Mouse (Mus musculus) lung, embryonic 16.5 days (tissue): ENCODE measurements at regions not wholly inside any gene's neighbourhood (a gene's known extent, or its start where the extent isn't known, plus 50 kb on each side); places are given as distances from the start of the nearest gene placed in this dataset.
"Not testable (repeated sequence)": the region's sequence is repeated elsewhere in the genome, so short reads cannot be mapped to it uniquely, and the experiment has no call there.

Experiments
- ATAC-seq: fragments of 200-750 bp; cut with Nextera tagmentation; 2 replicates; pipeline ENCODE4 v1.8.0; 2017; ENCODE audit warnings: low read depth, mild to moderate bottlenecking, moderate library complexity
- H3K27ac ChIP-seq: fragments of 300-500 bp; sonication (generic); 2 replicates; pipeline ENCODE4 v1.5.1; 2014; ENCODE audit warnings: mild to moderate bottlenecking, control low read depth, low read length
- H3K27me3 ChIP-seq: fragments of 300-500 bp; sonication (generic); 2 replicates; pipeline ENCODE4 v1.6.1; 2014; ENCODE audit warnings: low read depth, low read length, mixed read lengths; ENCODE audit not compliant: control insufficient read depth, insufficient read depth
- H3K36me3 ChIP-seq: fragments of 300-500 bp; sonication (generic); 2 replicates; pipeline ENCODE4 v1.6.1; 2014; ENCODE audit warnings: low read length; ENCODE audit not compliant: control insufficient read depth, insufficient read depth
- H3K4me1 ChIP-seq: fragments of 300-500 bp; sonication (generic); replicated peaks from 2 replicates; pipeline ENCODE4 v1.6.1; 2014; ENCODE audit warnings: low read length, mixed read lengths; ENCODE audit not compliant: control insufficient read depth, insufficient read depth
- H3K4me2 ChIP-seq: fragments of 300-500 bp; sonication (generic); 2 replicates; pipeline ENCODE4 v1.6.1; 2014; ENCODE audit warnings: low read depth, low read length, control low read depth
- H3K4me3 ChIP-seq: fragments of 300-500 bp; sonication (generic); 2 replicates; pipeline ENCODE4 v1.5.1; 2014; ENCODE audit warnings: mild to moderate bottlenecking, low read length, control low read depth
- H3K9ac ChIP-seq: fragments of 300-500 bp; sonication (generic); 2 replicates; pipeline ENCODE4 v1.6.1; 2014; ENCODE audit warnings: low read length, control low read depth
- H3K9me3 ChIP-seq: fragments of 300-500 bp; sonication (generic); 2 replicates; pipeline ENCODE4 v1.6.1; 2016; ENCODE audit warnings: low read length; ENCODE audit not compliant: control insufficient read depth
- WGBS: fragments of 180-500 bp; shearing (Covaris S2); extraction: QIAGEN DNeasy Blood & Tissue Kit; methylation state at CpG from one replicate; pipeline ENCODE4 v1.1.7; 2014; 5-methylcytosine and 5-hydroxymethylcytosine counted together

- ATAC-seq: no peak
- no peak overlapping the region for H3K4me2 ChIP-seq
- no peak overlapping the region for H3K27ac ChIP-seq
- no peak overlapping the region for H3K9ac ChIP-seq
- H3K27me3 ChIP-seq: no peaks in the 10 kb centered on the region
- no peaks in the 10 kb centered on the region for H3K4me1 ChIP-seq
- H3K9me3 ChIP-seq: no peaks in the 10 kb centered on the region
- H3K36me3 ChIP-seq: no peaks in the 10 kb centered on the region
- no peak overlapping the region for H3K4me3 ChIP-seq
Observed at GRCm38 (mm10) chr1:164744955-164745608, 51.4 kb upstream of the Dpt start.

- no peaks in the 10 kb centered on the region for H3K27me3 ChIP-seq
- no peak for ATAC-seq
- 65% methylated on average over 3 of the region's 3 CpGs for WGBS
- no peak overlapping the region for H3K9ac ChIP-seq
- H3K36me3 ChIP-seq: no peaks in the 10 kb centered on the region
- no peak overlapping the region for H3K4me2 ChIP-seq
- no peak overlapping the region for H3K4me3 ChIP-seq
- H3K9me3 ChIP-seq: no peaks in the 10 kb centered on the region
- no peak overlapping the region for H3K27ac ChIP-seq
- H3K4me1 ChIP-seq: no peaks in the 10 kb centered on the region
Observed at GRCm38 (mm10) chr1:164744499-164744898, 51.9 kb upstream of the Dpt start.

GRCm38 (mm10) chr1:164742897-164743296, 53.5 kb upstream of the Dpt start:
- H3K27ac ChIP-seq, H3K9ac ChIP-seq, H3K36me3 ChIP-seq, H3K27me3 ChIP-seq, H3K4me2 ChIP-seq, ATAC-seq, H3K9me3 ChIP-seq, H3K4me3 ChIP-seq, H3K4me1 ChIP-seq: not testable (repeated sequence)
- whole genome bisulfite sequencing: 92% methylated on average over 8 of the region's 9 CpGs

GRCm38 (mm10) chr1:164735646-164736045, 60.8 kb upstream of the Dpt start:
- Histone ChIP-seq H3K4me1 (no peaks in the 10 kb centered on the region), H3K27ac (no peak overlapping the region), H3K9me3 (no peaks in the 10 kb centered on the region), H3K36me3 (no peaks in the 10 kb centered on the region), H3K4me2 (no peak overlapping the region), H3K27me3 (no peaks in the 10 kb centered on the region), H3K9ac (no peak overlapping the region), H3K4me3 (no peak overlapping the region)
- no peak for ATAC-seq
- WGBS: 63% methylated on average over 1 of the region's 1 CpGs

GRCm38 (mm10) chr1:164733741-164734140, 62.7 kb upstream of the Dpt start:
- Histone ChIP-seq H3K4me3 (no peak overlapping the region), H3K9me3 (no peaks in the 10 kb centered on the region), H3K4me2 (no peak overlapping the region), H3K27ac (no peak overlapping the region), H3K36me3 (no peaks in the 10 kb centered on the region), H3K4me1 (no peaks in the 10 kb centered on the region), H3K27me3 (no peaks in the 10 kb centered on the region), H3K9ac (no peak overlapping the region)
- whole genome bisulfite sequencing: 79% methylated on average over 3 of the region's 3 CpGs
- no peak for ATAC-seq

- ATAC-seq: no peak
- H3K36me3 ChIP-seq: no peaks in the 10 kb centered on the region
- no peaks in the 10 kb centered on the region for H3K27me3 ChIP-seq
- H3K9ac ChIP-seq: no peak overlapping the region
- 22% methylated on average over 1 of the region's 1 CpGs for WGBS
- no peaks in the 10 kb centered on the region for H3K9me3 ChIP-seq
- H3K27ac ChIP-seq: no peak overlapping the region
- no peaks in the 10 kb centered on the region for H3K4me1 ChIP-seq
- no peak overlapping the region for H3K4me2 ChIP-seq
- no peak overlapping the region for H3K4me3 ChIP-seq
Observed at GRCm38 (mm10) chr1:164722054-164722453, 74.4 kb upstream of the Dpt start.

GRCm38 (mm10) chr1:164714905-164715304, 81.5 kb upstream of the Dpt start:
- peaks cover 2% of the 10 kb centered on the region for H3K4me1 ChIP-seq
- no peaks in the 10 kb centered on the region for H3K36me3 ChIP-seq
- no peak for ATAC-seq
- peak overlapping the region; percentile 78 for H3K27ac ChIP-seq
- H3K9me3 ChIP-seq: no peaks in the 10 kb centered on the region
- WGBS: 59% methylated on average over 2 of the region's 2 CpGs
- no peak overlapping the region for H3K4me3 ChIP-seq
- no peak overlapping the region for H3K9ac ChIP-seq
- H3K4me2 ChIP-seq: no peak overlapping the region
- no peaks in the 10 kb centered on the region for H3K27me3 ChIP-seq

- ATAC-seq: peak; percentile 91
- Histone ChIP-seq H3K9ac (no peak overlapping the region), H3K4me3 (no peak overlapping the region), H3K27me3 (no peaks in the 10 kb centered on the region), H3K27ac (peak overlapping the region; percentile 45), H3K4me2 (no peak overlapping the region), H3K4me1 (peaks cover 2% of the 10 kb centered on the region), H3K9me3 (no peaks in the 10 kb centered on the region), H3K36me3 (no peaks in the 10 kb centered on the region)
- WGBS: 39% methylated on average over 4 of the region's 4 CpGs
Observed at GRCm38 (mm10) chr1:164713798-164714551, 82.5 kb upstream of the Dpt start.

GRCm38 (mm10) chr1:164712514-164712913, 83.9 kb upstream of the Dpt start:
- peaks cover 2% of the 10 kb centered on the region for H3K4me1 ChIP-seq
- H3K27me3 ChIP-seq: no peaks in the 10 kb centered on the region
- WGBS: 89% methylated on average over 3 of the region's 3 CpGs
- no peak overlapping the region for H3K9ac ChIP-seq
- H3K4me2 ChIP-seq: no peak overlapping the region
- no peaks in the 10 kb centered on the region for H3K36me3 ChIP-seq
- 0 out of 2 replicates have a peak, but pooled peaks cover under 1% of the 10 kb centered on the region for H3K9me3 ChIP-seq
- ATAC-seq: no peak
- no peak overlapping the region for H3K4me3 ChIP-seq
- no peak overlapping the region for H3K27ac ChIP-seq
